Mouse (Mus musculus): ENCODE data around the gene Tmem132c. TPM values are rescaled to one million over a fixed set of nuclear protein-coding genes. Genes with fewer than 3 reads are reported as not detected.
A peak's percentile ranks its signal among the peaks of the same experiment; 100 is the strongest.

Gene Tmem132c
- polyA plus RNA-seq, 1 experiment from 2014 or later = 18.4 TPM

DNA sequence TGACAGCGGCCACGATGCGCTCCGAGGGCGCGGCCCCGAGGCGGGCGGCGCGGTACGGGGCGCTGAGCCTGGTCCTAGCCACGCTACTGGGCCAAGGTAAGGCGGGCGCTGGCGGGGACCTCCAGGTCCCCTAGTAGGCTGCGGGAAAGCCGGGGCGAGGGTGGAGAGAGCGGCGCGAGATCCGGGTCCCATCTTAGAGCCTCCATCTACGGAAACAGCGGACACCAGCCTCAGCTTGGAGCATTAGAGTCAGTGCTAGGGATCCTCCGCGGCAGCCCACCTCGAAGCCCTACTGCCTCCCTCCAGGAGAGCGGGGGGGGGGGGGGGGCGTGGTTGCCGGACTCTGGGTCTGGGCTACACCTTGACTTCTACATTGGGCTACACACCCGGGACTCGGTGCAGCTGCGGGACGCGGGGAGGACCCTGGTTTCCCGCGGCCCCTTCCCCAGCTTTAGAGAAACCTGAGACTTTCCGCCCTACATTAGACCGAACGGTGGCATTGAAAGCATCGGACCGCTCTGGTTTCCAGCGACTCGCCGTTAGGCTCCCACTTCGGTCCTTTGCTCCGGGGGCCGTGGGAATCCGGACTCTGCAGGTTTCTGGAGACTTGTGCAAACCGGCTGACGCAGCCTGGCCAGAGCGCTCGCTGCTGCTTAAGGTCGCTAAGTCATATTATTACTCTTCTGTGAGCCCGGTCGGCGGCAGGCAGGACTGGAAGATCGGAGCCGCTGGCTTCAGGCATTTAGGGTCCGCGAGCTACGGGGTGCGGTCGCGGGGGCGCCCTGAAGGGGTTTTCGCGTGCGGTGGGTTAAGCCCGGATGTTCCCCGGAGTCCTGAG, 536 bp downstream of the Tmem132c start:
- peak overlapping the region; percentile 49; the same call in 1 of the 2 replicates for H3K27ac ChIP-seq (replicated peaks)
- H3K9ac ChIP-seq (replicated peaks) = peak overlapping the region; percentile 64
- peak overlapping the region; percentile 89 for H3K4me2 ChIP-seq (replicated peaks)
- under 1% methylated on average over 73 of the region's 73 CpGs for WGBS
- ATAC-seq (ENCODE audit: low FRiP score, low read depth) = no peak; the same call in none of the 2 replicates
- H3K36me3 ChIP-seq = no peaks in the 10 kb centered on the region
- H3K9me3 ChIP-seq = no peaks in the 10 kb centered on the region; the same call in 1 of the 2 replicates
- peaks cover 27% of the 10 kb centered on the region for H3K4me1 ChIP-seq
- peaks cover 59% of the 10 kb centered on the region for H3K27me3 ChIP-seq
- peak overlapping the region; percentile 73 for H3K4me3 ChIP-seq

DNA sequence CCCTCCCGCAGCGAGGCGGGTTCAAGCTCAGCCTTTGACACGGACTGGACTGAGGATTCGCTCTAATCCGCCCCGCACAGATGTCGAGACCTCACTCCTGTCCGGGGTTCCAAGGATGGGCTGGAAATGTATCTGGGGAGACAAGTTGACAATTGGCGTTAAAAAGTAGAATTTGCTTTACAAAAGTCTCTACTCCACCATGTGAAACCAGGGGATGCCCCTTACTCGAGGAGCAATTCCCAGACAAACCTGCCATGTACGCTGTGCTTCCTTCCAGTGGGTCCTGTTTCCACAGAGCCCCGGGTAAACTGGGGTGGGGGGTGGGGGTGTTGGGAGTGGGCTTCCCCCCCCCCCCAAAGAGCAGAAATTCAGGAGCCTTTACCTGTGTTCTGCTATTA, 1.2 kb downstream of the Tmem132c start:
- Histone ChIP-seq H3K9me3 (no peaks in the 10 kb centered on the region; the same call in 1 of the 2 replicates), H3K36me3 (no peaks in the 10 kb centered on the region), H3K4me2 (replicated peaks) (peak overlapping the region; percentile 89), H3K27ac (replicated peaks) (no peak overlapping the region), H3K4me3 (peak overlapping the region; percentile 73), H3K27me3 (peaks cover 54% of the 10 kb centered on the region), H3K9ac (replicated peaks) (peak overlapping the region; percentile 64), H3K4me1 (peaks cover 27% of the 10 kb centered on the region)
- ATAC-seq (ENCODE audit: low FRiP score, low read depth) = no peak
- under 1% methylated on average over 13 of the region's 13 CpGs for WGBS

DNA sequence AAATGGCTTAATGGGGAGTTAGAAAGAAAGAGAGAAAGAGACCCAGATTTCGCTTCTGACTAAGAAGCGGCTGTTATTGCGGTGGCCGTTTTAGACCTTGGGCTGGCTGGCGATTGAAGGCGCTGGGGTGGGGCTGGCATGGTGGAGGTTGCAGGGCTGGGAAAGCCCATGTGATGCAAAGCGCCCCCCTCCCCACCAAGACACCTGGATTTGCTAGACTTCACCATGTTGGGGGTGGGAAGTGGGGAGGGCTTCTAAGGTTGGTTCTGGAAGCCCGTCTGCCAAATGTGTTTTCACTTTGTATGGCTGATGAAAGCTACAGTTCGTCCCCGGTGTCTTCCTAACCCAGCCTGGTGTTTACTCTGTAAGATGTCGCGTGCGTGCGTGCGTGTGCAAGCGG, 1.6 kb downstream of the Tmem132c start:
- peak overlapping the region; percentile 64 for H3K9ac ChIP-seq (replicated peaks)
- H3K4me2 ChIP-seq (replicated peaks) = peak overlapping the region; percentile 89
- H3K9me3 ChIP-seq = no peaks in the 10 kb centered on the region; the same call in 1 of the 2 replicates
- H3K27ac ChIP-seq (replicated peaks) = no peak overlapping the region
- 2% methylated on average over 16 of the region's 16 CpGs for WGBS
- H3K27me3 ChIP-seq = peaks cover 50% of the 10 kb centered on the region
- ATAC-seq (ENCODE audit: low FRiP score, low read depth) = no peak
- no peaks in the 10 kb centered on the region for H3K36me3 ChIP-seq
- peaks cover 27% of the 10 kb centered on the region for H3K4me1 ChIP-seq
- H3K4me3 ChIP-seq = peak overlapping the region; percentile 73

DNA sequence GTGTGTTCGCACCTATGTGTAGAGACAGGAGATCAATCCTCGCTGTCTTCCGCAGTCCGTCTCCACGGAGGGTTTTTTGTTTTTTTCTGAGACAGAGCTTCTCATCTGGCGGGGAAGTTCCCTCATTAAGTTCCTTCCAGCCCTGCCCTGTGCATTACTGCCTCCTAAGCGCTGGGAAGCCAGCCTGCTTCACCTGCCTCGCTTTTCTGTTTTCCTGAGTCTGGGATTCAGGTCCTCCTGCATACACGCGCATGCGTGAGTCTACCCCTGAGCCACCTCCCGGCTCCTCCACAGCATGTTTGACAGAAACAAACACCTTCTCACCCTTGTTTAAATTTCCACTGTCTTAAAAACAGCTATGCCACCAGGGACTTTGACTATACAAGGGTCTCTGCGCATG, 2.0 kb downstream of the Tmem132c start:
- ATAC-seq (ENCODE audit: low FRiP score, low read depth) = no peak
- peak overlapping the region; percentile 89 for H3K4me2 ChIP-seq (replicated peaks)
- WGBS = 8% methylated on average over 13 of the region's 13 CpGs
- H3K9me3 ChIP-seq = no peaks in the 10 kb centered on the region; the same call in 1 of the 2 replicates
- no peaks in the 10 kb centered on the region for H3K36me3 ChIP-seq
- H3K27ac ChIP-seq (replicated peaks) = no peak overlapping the region
- H3K4me1 ChIP-seq = peaks cover 27% of the 10 kb centered on the region
- peak overlapping the region; percentile 73 for H3K4me3 ChIP-seq
- peak overlapping the region; percentile 64 for H3K9ac ChIP-seq (replicated peaks)
- peaks cover 46% of the 10 kb centered on the region for H3K27me3 ChIP-seq

DNA sequence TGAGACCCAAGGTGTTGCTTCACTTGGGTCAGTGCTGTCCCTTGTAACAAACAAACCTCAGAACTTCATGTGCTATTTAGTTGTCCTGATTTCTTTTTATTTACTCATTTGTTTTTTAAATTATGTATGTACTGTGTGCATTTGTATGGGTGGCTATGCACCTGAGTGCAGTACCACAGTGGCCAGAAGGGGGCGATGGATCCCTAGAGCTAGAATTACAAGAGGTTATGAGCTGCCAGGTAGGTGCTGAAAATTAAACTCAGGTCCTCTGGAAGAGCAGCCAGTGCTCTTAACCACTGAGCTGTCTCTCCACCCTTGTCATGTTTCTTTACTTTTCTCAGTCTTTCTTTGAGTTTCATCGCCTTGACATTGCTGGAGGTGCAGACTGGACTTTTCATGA, 11.7 kb downstream of the Tmem132c start:
- no peak for ATAC-seq (ENCODE audit: low FRiP score, low read depth)
- H3K4me3 ChIP-seq = no peak overlapping the region
- H3K9ac ChIP-seq (replicated peaks) = no peak overlapping the region
- H3K36me3 ChIP-seq = peaks cover 6% of the 10 kb centered on the region; the same call in 1 of the 2 replicates
- H3K27me3 ChIP-seq = no peaks in the 10 kb centered on the region
- H3K4me2 ChIP-seq (replicated peaks) = no peak overlapping the region
- H3K4me1 ChIP-seq = no peaks in the 10 kb centered on the region
- WGBS = 63% methylated on average over 2 of the region's 2 CpGs
- H3K27ac ChIP-seq (replicated peaks) = no peak overlapping the region
- H3K9me3 ChIP-seq = no peaks in the 10 kb centered on the region

DNA sequence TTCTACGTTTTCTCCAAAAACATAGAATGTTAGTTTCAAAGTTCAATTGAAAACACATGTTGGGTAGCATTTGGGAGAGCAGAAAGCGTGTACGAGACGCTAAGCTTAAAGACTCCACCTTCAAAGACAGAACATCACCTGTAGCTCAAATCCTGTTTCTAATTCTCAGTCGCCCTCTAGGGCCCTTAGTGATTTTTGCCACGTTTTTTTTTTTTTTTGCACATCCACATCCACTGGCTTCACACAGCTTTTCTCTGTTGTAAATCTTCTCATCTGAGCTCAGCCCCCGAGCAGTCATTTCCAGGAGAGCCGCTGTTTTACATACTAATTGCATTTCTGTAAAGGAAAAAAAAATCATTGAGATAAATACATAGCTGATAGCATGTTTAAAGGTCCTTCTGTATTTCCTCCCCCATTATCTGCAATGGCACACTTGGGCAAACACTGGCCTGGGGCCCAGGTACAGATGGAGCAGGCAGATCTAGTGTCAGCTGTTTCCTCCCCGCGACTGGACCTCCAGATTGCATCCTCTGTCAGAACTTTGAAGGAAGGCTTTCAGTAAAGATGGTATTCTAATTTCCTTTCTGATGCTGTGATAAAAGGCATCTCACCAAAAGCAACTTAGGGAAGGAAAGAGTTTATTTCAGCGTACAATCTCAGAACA, 15.5 kb downstream of the Tmem132c start:
- Histone ChIP-seq H3K4me1 (no peaks in the 10 kb centered on the region), H3K4me3 (no peak overlapping the region), H3K9ac (replicated peaks) (no peak overlapping the region), H3K4me2 (replicated peaks) (no peak overlapping the region), H3K27me3 (no peaks in the 10 kb centered on the region), H3K36me3 (peaks cover 6% of the 10 kb centered on the region; the same call in 1 of the 2 replicates), H3K9me3 (no peaks in the 10 kb centered on the region), H3K27ac (replicated peaks) (no peak overlapping the region)
- 79% methylated on average over 11 of the region's 11 CpGs for WGBS
- ATAC-seq (ENCODE audit: low FRiP score, low read depth) = no peak

DNA sequence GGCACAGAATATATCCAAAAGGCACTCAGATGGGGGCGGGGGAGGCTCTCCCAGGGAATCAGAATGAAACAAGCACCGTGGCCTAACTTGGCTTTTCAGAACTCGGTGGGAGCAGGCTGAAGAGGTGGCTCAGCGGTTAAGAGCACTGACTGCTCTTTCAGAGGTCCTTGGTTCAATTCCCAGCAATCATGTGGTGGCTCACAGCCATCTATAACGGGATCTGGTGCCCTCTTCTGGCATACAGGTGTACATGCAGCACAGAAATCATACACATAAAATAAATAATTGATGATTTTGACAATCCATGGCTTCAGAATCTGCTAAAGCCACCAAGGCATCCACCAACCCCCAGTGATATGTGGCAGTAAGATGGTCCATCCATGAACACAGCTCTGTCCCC, 20.5 kb downstream of the Tmem132c start:
- ATAC-seq (ENCODE audit: low FRiP score, low read depth) = no peak

DNA sequence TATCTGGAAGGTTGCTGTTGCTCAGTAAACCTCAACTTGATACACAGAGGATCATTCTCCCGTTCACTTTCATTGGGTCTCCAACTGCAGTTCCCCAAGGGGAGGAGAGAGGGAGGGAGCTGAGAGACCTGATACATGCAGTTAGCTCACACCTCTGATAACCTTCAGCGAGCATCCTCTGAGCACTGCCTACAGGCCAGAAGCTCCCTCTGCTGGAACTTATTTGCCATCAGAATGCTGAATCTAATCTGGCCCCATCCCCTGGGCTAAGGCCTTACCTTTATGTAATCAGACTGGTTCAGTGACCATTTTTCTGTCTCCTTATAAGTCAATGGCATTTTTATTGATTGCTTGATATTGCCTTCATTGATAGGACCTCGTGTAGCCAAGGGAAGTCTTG, 29.5 kb downstream of the Tmem132c start:
- Histone ChIP-seq H3K9ac (replicated peaks) (no peak overlapping the region), H3K27ac (replicated peaks) (no peak overlapping the region), H3K4me1 (no peaks in the 10 kb centered on the region), H3K4me3 (no peak overlapping the region), H3K27me3 (no peaks in the 10 kb centered on the region), H3K36me3 (no peaks in the 10 kb centered on the region), H3K9me3 (0 out of 2 replicates have a peak, but pooled peaks cover 4% of the 10 kb centered on the region), H3K4me2 (replicated peaks) (no peak overlapping the region)
- WGBS = 70% methylated on average over 3 of the region's 3 CpGs
- ATAC-seq (ENCODE audit: low FRiP score, low read depth) = no peak

More for the DNA sequence above, 20.5 kb downstream of the Tmem132c start:
- Histone ChIP-seq H3K4me3 (no peak overlapping the region), H3K9me3 (no peaks in the 10 kb centered on the region), H3K4me1 (no peaks in the 10 kb centered on the region), H3K27me3 (no peaks in the 10 kb centered on the region), H3K4me2 (replicated peaks) (no peak overlapping the region), H3K27ac (replicated peaks) (no peak overlapping the region), H3K9ac (replicated peaks) (no peak overlapping the region), H3K36me3 (no peaks in the 10 kb centered on the region)
- 85% methylated on average over 5 of the region's 5 CpGs for WGBS

DNA sequence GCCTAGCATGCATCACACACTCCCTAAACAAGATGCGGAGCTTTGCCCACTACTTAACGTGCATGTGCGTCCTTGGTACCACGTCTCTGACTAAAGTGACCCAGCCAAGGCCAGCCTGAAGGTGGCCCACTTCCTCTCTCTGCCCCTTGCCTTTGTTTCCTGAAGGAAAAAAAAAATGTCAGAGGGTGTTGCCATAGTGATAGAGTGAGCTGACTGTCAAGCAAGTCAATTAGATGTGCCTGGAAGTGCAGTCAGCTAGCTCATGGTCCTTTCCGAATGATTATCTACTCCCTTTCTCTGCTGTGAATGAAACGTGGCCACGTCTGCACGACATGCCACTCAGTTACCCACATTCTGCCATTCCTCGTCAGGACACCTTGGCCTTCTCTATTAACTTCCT, 37.9 kb downstream of the Tmem132c start:
- 37% methylated on average over 9 of the region's 9 CpGs for WGBS
- Histone ChIP-seq H3K4me2 (replicated peaks) (no peak overlapping the region), H3K4me1 (peaks cover 6% of the 10 kb centered on the region), H3K27ac (replicated peaks) (no peak overlapping the region), H3K36me3 (no peaks in the 10 kb centered on the region), H3K9me3 (no peaks in the 10 kb centered on the region), H3K27me3 (no peaks in the 10 kb centered on the region), H3K4me3 (no peak overlapping the region), H3K9ac (replicated peaks) (no peak overlapping the region)
- ATAC-seq (ENCODE audit: low FRiP score, low read depth) = no peak

DNA sequence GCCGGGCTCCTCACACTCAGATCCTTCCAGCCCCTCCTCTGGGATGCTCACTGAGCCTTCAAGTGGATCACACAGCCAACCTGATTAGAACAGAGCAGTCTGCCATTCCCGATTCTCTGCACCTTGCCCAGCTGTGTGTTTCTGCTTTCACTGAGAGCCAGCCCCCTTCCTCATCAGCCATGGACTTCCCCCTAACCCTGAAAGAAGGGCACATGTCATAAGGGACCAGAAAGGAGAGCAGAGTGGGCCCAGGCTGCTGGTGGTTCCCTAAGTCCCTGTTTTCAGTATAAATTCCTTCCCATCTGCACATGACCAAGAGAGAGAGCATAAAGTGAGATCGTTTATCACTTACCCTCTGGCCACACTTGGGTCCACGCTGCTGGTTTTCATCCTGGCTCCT, 39.6 kb downstream of the Tmem132c start:
- Histone ChIP-seq H3K27ac (replicated peaks) (no peak overlapping the region), H3K27me3 (no peaks in the 10 kb centered on the region), H3K4me3 (no peak overlapping the region), H3K4me1 (peaks cover 6% of the 10 kb centered on the region), H3K36me3 (no peaks in the 10 kb centered on the region), H3K9ac (replicated peaks) (no peak overlapping the region), H3K9me3 (no peaks in the 10 kb centered on the region), H3K4me2 (replicated peaks) (no peak overlapping the region)
- WGBS = 73% methylated on average over 4 of the region's 4 CpGs
- ATAC-seq (ENCODE audit: low FRiP score, low read depth) = no peak

DNA sequence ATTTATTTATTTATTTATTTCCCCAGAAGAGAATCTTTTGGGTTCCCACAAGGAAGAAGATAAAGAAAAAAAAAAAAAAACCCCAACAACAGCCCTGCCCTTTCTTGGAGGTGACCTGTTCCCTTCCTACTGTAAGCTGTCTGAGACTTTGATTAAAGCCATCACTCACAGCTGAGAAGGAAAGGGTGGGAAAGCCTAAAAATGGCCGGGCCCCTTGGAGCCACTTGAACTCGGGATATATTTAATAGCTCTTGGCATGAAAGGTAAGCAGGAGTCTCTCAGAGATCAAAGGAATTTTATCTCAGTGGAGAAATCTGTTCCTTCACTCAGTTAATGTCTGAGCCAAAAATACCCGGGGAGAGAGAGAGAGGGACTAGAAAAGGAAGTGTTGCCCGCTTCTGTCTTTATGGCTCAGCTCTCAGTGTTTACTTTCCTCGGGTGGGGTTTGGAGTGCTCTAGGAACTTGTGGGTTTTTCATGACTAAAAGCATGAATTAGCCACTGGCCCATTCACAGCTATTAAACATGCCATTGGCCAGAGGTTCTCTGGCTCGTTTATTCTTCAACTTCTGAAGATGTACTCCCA, 41.0 kb downstream of the Tmem132c start:
- Histone ChIP-seq H3K9me3 (no peaks in the 10 kb centered on the region), H3K4me1 (peaks cover 6% of the 10 kb centered on the region), H3K9ac (replicated peaks) (no peak overlapping the region), H3K27me3 (no peaks in the 10 kb centered on the region), H3K4me3 (no peak overlapping the region), H3K4me2 (replicated peaks) (no peak overlapping the region), H3K27ac (replicated peaks) (no peak overlapping the region), H3K36me3 (no peaks in the 10 kb centered on the region)
- 72% methylated on average over 6 of the region's 6 CpGs for WGBS
- ATAC-seq (ENCODE audit: low FRiP score, low read depth) = no peak

DNA sequence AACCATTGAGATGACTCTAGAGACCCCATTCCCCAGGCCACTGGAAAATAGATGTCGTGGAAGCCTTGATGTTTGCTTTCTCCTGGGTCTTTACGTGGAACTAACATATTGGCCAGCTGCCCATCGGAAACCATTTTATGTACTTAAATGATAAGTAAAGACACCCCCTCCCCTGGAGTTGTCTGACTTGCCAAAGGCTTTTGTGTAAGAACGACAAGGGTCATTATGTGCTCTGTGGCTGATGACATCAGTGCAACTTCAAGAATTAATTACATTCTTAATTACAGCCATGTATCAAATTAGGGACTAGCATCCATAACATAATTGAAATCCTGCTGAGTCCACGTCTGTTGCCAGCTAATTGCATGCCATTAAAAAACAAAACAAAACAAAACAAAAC, 45.3 kb downstream of the Tmem132c start:
- Histone ChIP-seq H3K27ac (replicated peaks) (no peak overlapping the region), H3K27me3 (no peaks in the 10 kb centered on the region), H3K4me2 (replicated peaks) (no peak overlapping the region), H3K9ac (replicated peaks) (no peak overlapping the region), H3K4me3 (no peak overlapping the region), H3K36me3 (no peaks in the 10 kb centered on the region), H3K4me1 (peaks cover 10% of the 10 kb centered on the region; the same call in 1 of the 2 replicates), H3K9me3 (no peaks in the 10 kb centered on the region)
- no peak for ATAC-seq (ENCODE audit: low FRiP score, low read depth)
- WGBS = 76% methylated on average over 5 of the region's 5 CpGs
